Mouse (Mus musculus) liver, embryonic 14.5 days (tissue): ENCODE measurements around the gene Metrn.

ENCODE experiments used
- CTCF ChIP-seq: IDR thresholded peaks from 2 replicates; pipeline ENCODE4 v1.5.1; 2016; ENCODE audit warnings: antibody characterized with exemption, low read depth, control low read depth
- EP300 ChIP-seq: IDR thresholded peaks from 2 replicates; pipeline ENCODE4 v1.6.1; 2016; ENCODE audit warnings: antibody characterized with exemption, low read depth

DNA sequence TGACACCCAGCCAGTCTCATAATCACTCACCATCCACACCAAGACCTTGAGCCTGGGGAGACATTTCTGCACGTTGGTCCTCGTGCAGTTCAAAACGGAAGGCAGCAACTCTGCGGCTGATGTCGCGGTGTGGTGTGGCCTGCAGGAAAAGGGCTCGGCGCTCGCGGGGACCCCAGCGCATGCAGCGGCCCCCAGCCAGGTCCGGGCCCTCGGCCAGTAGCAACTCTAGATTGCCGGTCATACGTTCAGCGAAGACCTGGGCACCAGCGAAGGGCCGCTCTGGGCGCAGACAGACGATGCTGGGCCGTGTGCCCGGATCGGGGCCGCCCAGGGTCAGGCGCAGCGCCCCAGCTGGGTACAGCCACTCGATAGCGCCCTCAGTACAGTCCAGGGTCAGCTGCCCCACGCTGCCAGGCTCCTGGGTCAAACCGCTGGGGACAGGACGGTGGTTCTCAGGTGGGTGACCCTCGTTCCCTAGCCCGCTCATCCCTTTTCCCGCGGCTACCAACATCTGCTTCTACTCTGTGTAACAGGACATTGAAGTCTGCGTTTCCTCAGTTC, 645 bp downstream of the Metrn start:
- TF ChIP-seq CTCF (peak; percentile 11; the same call in 1 of the 2 replicates), EP300 (no peak)
